Mouse (Mus musculus): ENCODE data around the gene Hmgb2.
A peak's percentile ranks its signal among the peaks of the same experiment; 100 is the strongest.
"Not testable (repeated sequence)": the region's sequence is repeated elsewhere in the genome, so short reads cannot be mapped to it uniquely, and the experiment has no call there.

The Hmgb2 gene

DNA sequence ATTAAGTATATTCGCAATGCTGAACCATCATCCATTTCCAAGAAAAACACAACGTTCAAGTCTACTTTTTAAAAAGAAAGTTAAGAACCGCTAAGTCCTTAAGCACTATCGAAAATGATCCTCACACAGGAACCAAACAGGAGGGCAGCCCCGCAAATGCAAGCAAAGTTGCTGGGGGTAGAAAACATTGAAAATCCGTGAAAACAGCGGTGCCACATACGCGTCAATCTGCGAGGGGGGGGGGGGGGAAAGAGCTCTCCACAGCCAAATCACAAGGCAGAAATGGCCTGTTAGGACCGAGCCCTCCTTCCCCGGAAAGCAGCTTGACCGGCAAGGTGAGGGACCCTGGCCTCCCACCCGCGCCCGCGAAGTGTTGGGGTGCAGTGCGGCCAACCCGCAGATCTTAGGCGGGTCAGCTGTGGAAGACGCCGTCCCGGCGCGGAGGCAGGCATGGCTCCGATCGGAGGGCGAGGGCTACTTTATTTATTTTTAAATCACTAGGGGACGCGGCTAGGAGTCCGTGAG is 854 bp upstream of the Hmgb2 start:
- DNase-seq (ENCODE audit: low read depth, low spot score), result no peak

DNA sequence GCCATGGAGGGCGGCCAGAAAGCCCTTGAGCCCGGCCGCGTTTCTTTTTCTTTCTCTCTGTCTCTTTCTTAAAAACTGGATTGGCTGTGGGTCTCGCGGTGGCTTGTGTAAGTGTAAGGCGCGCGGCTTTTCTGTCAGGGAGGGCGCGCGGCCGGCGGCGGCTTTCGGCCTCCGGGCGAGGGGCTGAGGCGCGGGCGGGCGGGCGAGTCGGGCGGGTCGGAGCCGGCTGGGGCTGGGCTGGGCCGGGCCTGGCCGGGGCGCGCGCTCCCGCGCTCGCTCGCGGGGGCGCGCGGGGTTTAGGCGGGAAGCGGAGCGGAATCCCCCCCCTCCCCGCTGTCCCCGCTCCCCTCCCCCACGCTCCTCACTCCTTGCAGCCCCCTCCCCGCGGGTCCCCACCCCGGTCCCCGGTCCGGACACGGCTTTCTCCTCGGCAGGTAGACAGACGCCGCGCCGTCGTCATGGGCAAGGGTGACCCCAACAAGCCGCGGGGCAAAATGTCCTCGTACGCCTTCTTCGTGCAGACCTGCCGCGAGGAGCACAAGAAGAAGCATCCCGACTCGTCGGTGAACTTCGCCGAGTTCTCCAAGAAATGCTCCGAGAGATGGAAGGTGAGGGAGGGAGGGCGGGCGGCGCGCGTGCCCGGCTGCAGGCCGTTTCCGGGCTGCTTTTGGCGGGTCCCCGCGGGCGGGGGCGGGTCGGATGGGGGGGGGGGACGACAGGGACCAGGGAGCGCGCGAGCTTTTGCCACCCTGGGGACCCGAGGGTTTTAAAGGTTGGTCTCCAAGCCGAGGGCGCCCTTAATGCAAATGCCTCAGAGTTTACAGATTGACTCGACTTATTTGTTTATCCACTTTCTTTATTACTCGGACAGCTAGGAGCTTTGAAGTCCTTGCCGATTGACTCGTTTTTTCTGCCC is 692 bp downstream of the Hmgb2 start:
- DNase-seq (ENCODE audit: low read depth, low spot score), result no peak

DNA sequence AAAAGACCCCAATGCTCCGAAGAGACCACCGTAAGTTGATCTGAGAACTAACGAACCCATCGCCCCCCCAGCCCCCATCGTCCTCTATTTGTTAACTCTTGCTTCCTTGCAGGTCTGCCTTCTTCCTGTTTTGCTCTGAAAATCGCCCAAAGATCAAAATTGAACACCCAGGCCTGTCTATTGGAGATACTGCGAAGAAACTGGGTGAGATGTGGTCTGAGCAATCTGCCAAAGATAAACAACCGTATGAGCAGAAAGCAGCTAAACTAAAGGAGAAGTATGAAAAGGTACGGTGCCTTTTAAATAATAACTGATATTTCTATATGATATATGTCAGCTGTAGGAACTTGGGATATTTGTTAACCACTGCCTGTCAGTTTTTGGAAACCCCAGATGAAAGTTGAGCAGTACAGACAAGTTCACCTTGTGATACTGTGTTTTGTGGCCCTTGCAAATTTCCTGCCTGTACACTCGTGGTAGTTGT is 1.5 kb downstream of the Hmgb2 start:
- DNase-seq (ENCODE audit: low read depth, low spot score), result not testable (repeated sequence)

DNA sequence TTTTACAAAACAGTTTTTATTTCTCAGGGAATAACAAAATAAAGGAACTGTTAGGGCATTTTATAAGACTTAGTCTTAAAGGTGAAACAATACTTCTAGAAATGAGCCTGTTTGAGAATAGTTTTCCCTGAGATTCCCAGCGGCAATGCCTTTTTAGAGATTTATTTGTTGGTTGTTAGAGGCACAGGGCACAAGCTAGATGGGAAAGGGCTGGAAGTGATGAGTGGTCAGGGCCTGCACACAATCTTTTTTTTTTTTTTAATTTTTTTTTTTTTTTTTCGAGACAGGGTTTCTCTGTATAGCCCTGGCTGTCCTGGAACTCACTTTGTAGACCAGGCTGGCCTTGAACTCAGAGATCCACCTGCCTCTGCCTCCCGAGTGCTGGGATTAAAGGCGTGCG is 5.0 kb downstream of the Hmgb2 start:
- not testable (repeated sequence) for DNase-seq (ENCODE audit: low read depth, low spot score)

DNA sequence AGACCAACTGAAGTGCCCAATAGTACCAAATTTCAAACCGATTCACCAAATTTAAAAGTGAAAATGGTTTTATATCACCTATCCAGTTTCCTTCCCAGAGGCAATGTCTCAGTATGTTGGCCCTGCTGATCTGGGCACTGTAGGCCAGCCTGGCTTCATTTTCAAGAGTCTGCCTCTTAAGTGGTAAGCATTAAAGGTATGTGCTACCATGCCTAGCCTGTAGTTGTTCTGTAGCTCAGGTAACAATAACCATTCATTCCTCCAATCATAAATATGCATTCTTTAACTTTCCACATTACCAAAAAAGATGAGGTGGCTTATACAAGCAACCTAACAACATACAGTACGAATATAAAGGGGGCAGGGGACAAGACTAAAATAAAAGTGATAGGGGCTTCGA is 6.0 kb downstream of the Hmgb2 start:
- DNase-seq (ENCODE audit: low read depth, low spot score), result no peak

DNA sequence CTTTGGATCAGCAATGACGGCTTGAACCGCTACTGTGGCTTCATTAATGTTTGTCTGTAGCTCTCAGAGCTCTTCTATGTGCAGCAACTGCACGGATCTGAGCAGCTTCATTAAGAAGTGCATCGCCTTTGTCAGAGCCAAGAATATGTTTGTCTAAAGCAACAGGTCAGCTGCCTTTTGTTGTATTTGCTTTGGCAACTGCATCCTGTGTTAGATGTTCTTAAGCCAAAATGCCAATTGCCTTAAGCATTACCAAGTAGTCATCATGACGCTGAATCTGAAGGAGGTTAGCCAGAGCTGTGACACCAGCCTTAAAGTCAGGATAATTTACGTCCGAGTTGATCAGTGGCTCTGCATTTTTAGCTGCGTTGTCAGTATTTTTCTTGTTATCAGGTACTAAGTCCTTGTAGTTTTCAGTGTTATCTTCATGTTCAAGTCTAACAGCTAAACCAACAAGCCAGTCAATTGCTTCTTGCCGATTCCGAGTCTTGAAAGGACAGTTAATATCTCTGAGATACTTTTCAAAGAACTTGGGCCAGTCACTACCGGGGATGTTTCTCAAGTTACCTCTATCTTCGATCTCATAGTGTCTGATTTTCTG is 8.6 kb downstream of the Hmgb2 start:
- no peak for DNase-seq (ENCODE audit: low read depth, low spot score)

DNA sequence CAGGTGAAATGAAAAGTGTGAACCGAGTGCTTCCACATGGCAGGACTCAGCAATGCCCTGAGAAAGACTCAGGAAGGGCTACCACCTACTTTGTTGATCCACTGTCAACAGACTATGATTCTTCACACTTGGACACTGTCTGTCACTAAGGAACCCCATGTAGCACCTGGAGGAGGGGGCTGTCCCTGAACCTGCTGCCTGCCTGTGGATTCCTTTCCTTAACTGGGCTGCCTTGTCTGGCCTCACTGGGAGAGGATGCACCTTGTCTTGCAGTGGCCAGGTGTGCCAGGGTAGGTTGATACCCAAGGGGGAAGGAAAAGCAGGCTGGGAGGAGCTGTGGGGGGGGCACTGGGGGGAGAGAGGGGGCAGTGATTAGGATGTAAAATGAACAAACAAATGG is 16.3 kb downstream of the Hmgb2 start:
- DNase-seq (ENCODE audit: low read depth, low spot score), result no peak

DNA sequence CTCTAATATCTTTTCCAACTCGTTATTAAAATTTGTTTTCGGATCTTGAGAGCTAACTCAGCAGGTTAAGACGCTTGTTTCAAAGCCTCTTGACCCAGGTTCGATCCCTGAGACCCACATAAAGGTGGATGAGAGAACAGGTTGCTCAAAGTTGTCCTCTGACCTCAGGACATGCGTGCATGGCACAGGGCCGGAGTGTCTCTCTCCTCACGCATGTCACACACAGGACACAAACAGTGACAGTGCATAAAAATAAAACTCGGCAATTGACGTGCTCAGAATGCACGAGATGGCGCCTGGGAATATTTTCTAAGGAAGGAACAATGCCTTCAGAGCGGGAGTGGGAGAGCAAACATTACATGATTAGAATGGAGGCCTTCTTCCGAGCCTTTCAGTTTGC is 18.5 kb downstream of the Hmgb2 start:
- no peak for DNase-seq (ENCODE audit: low read depth, low spot score)

DNA sequence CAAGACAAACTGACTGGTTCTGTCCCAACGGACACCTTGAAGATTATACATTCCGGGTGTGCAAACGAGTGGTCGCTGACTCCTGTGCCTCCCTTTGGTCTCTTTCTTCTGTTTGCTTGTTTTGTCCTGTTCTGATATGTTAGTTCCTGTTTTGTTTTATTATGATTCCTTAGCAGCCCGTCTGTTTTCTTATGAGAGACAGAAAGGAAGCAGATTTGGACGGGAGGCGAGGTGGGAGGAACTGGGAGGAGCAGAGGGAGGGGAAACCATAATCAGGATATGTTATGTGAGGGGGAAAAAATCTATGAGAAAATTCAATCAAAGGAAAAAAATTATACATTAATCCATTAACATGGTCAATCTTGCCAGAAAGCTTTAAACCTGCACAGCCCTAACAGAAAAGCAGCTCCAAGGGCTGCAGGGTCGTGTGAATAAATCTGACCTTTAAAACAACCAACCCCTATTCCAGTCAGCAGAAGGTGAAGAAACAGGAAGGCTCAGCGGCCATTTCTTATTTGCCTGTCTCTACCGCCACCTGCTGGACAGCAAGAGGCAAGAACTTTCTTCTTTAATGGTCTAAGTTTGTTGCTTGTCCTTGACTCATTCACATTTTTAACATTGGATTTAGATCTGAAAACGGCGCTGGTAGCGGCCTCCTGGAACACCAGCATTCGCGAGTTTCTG is 19.1 kb downstream of the Hmgb2 start:
- peak; percentile 58 for DNase-seq (ENCODE audit: low read depth, low spot score)

DNA sequence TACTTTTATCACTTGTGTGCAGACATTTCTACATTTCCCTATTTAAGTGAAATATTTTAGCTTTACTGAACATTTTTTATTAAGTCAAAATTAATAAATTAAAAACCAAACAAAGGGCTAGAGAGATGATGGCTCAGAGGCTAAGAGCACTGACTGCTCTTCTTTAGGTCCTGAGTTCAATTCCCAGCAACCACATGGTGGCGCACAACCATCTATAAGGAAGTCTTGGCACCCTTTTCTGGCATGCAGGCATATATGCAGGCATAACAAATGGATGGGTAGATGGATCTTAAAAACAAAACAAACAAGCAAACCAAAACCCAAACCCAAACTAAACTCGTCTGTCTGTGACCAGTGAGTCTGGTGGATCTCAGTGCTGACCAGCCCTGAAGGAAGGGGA is 20.5 kb downstream of the Hmgb2 start:
- DNase-seq (ENCODE audit: low read depth, low spot score), result no peak

DNA sequence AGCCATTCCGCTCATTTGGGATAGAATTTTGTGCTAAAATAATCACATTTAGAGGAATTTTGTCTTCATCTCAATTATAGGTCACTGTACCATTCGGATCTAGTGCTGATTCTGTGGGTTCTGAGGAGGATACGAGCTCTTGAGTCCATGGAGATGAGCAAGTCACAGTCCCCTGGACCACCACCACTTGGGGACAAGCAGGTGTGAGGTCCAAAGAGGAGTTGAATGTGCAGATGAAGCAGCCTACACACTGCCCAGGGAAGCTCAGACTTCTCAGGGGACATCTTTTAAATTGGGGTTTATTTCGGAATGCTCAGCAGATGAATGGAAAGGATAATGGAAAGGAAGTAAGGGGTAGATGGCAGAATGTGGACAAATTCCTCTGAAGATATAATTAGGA is 21.4 kb downstream of the Hmgb2 start:
- DNase-seq (ENCODE audit: low read depth, low spot score), result no peak

DNA sequence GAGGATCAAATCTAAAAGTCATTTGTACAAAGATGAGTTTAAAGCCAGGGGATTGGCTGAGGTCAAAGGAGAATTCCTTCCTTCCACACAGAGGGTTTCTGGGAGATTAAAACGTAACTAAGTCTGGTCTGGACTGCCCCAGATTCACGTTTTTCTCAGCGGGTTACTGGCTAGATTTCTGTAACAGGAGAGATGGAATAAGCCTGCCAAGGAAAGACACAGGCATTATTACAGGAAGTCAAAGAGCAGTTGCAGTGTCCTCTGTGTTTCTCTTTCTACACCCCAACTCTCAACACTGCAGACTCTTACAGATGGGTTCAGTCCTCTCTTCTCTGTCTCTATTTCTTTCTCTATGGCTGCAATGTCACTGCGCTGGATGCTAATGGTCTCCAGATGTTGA is 22.8 kb downstream of the Hmgb2 start:
- no peak for DNase-seq (ENCODE audit: low read depth, low spot score)

DNA sequence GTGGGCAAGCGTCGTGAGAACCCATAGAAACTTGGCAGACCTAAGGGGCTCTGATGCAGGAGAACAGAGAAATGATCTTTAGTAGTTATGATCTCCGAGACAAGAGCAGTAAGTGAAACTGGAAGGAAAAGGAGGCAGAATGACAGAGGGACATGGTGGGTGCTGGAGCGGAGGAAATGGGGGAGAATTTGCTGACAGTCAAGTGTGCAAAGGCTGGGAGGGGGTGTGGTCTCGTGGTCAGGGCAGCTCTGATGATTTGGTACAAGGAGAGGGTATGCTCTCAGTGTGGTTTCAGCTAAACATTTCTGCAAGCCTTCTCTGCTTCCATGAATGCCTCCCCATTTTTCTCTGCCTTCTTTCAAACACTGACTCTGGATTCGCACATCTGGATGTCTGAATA is 24.5 kb downstream of the Hmgb2 start:
- DNase-seq (ENCODE audit: low read depth, low spot score), result no peak

DNA sequence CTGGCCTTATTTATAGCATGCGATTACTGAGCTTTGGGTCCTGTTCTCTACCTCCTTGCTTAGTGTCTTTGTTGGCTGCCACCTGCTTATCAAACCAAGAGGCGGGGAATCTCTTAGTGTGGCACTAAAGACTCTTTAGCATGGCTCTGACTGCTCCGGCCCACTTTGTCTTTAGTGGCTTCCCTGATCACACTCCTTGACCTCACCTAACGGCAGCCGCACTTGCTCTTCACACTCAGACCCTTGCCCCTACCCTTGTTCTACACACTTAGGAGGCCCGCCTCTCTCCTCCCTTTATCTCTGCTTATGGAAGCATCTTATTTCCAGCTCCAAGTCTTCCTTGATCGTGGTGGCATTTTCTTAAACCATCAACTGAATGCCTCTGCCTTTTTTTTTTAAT is 26.9 kb downstream of the Hmgb2 start:
- no peak for DNase-seq (ENCODE audit: low read depth, low spot score)

DNA sequence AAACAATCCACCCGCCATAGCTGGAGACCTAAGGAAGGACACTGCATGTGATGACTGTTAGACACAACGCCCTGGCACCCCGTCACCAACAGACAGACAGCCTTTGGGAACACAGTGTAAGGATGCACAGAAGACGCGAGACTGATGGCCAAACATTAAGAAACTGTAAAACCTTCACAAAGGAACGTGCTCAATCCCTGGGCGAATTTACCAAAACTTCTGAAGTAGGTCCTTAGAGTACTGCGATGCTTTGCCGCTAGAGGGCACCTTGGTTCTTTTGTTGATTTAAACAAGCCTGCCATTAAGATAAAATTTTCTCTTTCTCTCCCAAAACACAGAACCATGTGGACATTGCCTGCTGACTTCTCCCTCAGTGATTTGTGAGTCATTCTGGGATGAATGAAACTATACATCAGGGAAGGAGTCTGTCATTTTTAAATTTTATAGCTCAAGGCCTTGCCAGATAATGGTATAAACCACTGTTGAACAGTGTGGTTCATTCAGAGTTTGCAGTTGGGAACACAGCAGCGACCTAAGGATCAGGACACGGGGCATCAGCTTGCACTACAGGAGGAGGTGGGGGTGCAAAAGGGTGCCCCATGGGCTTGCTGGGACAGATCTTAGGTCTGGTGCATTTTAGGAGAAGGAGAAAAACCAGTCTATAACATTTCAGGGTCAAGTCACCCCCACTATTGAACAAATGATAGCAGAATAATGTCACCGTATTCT is 28.6 kb downstream of the Hmgb2 start:
- DNase-seq (ENCODE audit: low read depth, low spot score), result peak; percentile 46

DNA sequence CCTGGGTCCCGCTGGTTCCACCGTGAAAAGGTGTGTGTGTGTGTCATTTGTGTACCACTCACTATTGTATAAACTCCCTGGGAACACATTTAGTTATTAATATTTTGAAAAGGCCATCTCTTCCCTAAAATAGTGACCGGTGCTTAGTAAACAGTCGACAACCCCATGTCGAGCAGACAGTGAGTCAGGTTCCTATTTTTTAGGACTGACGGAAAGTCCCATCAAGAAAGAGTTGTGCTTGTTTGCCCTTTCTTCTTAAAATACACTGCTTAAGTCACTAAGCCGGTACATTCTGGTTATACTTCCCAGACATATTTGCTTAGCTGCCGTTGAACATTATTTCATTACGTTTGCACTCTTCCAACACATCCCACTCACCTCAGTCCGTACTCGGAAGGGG is 29.2 kb downstream of the Hmgb2 start:
- no peak for DNase-seq (ENCODE audit: low read depth, low spot score)

DNA sequence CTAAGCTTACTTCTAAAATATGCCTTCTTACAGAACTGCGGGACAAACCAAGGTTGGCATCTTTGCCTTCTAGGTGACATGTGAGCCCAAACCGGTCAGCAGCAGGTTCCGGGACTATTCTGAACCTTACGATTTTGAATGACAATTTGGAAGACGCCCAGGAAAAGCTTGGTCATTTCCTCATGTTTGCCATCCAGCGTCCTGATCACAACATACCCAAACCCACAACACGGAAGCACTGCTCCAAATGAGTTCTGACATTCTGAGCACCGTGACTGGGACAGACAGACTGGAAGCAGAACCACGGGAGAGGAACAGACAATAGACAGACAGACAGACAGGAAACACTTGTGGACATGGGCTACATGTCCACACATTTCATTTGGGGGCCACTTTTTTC is 29.7 kb downstream of the Hmgb2 start:
- no peak for DNase-seq (ENCODE audit: low read depth, low spot score)

DNA sequence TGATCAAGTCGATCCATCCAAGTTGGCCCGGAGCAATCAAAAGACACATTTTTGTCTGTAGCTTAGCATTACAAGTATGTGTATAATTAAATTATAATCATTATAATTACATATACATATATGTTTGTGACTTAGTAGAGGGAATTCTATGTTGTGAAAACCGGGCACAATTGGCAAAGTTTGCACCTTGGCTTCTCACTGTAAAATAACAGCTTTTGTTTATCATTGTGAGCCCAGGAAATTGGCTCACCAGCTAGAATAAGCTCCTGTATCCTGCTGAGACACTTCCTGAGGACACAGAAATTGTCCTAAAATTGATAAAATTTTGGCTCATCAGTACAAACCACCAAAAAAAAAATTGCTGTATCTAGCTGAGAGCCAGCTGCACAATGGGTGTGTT is 34.7 kb downstream of the Hmgb2 start:
- no peak for DNase-seq (ENCODE audit: low read depth, low spot score)

DNA sequence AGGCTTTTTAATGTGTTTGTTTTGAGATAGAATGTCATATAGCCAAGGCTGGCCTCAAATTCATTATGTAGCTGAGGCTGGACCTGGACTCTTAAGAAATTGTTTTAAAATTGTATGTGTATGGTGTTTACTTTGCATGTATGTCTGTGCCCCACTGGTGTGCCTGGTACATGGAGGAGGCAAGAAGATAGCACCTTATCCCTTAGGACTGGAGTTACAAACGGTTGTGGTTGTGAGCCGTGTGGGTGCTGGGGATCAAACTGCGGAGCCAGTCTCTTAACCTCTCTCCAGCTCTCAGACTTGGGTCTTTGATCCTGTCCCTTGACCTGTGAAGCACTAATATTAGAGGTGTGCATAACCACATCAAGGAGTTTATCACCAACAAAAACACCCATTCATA is 35.1 kb downstream of the Hmgb2 start:
- no peak for DNase-seq (ENCODE audit: low read depth, low spot score)

DNA sequence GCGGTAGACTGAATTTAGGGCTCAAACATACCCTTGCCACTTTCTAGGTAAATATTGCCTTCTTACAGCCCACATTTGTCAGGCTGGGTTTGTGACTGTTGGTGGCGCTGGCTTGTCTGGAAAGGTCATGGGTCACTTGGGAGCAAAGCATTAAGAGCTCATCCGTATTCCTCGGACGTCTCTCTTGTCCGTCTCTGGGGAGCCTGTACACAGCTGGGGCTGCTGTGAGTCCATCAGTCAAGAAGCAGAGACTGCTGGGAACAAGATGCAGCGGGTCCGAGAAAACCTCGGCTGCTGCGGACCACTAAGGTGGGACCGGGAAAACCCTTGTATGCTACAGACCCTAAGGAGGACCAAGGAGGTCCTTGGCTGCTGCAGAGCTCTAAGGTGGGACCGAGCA is 35.9 kb downstream of the Hmgb2 start:
- no peak for DNase-seq (ENCODE audit: low read depth, low spot score)

DNA sequence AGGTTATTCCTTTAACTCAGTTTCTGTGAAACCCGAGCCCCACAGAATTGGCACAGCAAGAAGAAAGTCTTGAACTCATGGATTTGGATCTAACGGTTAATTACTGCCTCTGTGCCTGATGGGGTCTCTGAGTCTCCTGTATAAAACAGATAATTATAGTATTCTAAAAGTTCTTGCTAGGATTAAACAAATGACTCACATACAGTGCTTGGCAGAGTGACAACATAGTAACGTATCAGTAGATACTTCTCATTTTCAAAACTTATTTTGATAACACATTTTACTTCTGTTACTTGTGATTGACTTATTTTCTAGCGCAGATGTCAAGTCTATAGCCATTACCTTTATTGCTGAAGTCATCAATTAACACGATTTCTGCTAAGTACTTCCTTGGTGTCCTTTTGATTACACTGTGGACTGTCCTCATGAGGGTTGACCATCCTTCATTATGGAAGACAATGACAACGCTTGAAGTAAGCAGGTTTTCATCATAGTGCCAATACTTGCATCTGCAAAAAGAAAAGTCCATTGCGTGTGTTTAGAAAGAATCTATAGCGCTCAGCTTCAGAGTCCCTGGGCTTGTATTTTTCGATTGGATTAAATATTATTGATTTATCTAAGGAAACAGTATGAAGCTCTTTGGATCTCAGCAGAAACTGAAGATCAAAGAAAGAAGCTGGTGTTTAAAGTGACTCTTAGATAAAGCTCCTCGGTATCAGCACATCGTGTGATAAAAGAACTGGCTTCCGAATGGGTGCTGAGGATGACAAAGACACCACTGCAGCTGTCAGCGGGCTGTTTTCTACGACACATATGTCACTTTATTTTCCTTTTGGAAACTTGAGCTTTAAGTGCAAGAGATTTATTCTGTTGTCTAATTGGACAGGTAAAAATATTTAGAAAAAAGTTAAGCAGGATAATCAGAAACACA is 40.7 kb downstream of the Hmgb2 start:
- no peak for DNase-seq (ENCODE audit: low read depth, low spot score)
